Mouse (Mus musculus) G1E (cell line): ENCODE results near the gene Pdcd1lg2.

Experiments
- CTCF ChIP-seq: IDR thresholded peaks from 2 replicates; pipeline ENCODE4 v1.5.1; 2012; ENCODE audit warnings: low read depth, low read length, inconsistent platforms, mixed read lengths
- GATA1 ChIP-seq: IDR thresholded peaks from 2 replicates; pipeline ENCODE4 v1.6.1; 2012; ENCODE audit warnings: borderline replicate concordance, low read length, inconsistent platforms, mixed read lengths
- GATA2 ChIP-seq: IDR thresholded peaks from 2 replicates; pipeline ENCODE4 v1.6.1; 2012; ENCODE audit warnings: low read depth, low read length, inconsistent platforms, borderline replicate concordance
- TAL1 ChIP-seq: conservative IDR thresholded peaks from 2 replicates; pipeline ENCODE4 v1.6.1; 2012; ENCODE audit warnings: low read depth, low read length, inconsistent platforms, mixed read lengths

DNA sequence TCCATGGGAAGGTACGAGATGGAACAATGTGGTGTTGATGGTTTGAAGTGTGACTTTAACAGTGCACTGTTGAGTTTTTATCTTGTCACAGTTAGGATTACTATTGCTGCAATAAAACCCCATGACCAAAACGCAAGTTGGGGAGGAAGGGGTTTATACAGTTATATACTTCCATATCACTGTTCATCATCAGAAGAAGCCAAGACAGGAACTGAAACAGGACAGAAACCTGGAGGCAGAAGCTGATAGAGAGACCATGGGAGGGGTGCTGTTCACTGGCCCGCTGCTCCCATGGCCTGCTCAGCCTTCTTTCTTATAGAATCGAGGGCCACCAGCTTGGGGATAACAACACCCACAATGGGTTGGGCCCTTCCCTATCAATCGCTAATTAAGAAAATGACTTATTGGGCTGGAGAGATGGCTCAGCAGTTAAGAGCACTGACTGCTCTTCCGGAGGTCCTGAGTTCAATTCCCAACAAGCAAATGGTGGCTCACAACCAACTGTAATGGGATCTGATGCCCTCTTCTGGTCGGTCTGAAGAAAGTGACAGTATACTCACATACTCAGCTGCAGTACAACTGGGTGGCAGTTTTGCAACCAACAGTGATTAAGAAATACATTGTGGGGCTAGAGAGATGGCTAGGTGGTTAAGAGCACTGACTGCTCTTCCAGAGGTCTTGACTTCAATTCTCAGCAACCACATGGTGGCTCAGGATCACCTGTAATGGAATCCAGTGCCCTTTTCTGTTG is 53.1 kb downstream of the Pdcd1lg2 start:
- TF ChIP-seq CTCF = no peak
- TF ChIP-seq TAL1 = no peak
- no peak for TF ChIP-seq GATA1
- no peak for TF ChIP-seq GATA2
